Mouse (Mus musculus) ES-E14 (cell line): ENCODE data around the gene Bpifc. TPM values are rescaled to one million over a fixed set of nuclear protein-coding genes. Genes with fewer than 3 reads are reported as not detected.

Source experiments
- DNase-seq: peaks from one replicate; pipeline ENCODE4 v3.0.0-alpha.2; 2013; ENCODE audit warnings: low read depth, low spot score
- H3K27ac ChIP-seq: 2 replicates; pipeline ENCODE4 v1.5.1; 2012; ENCODE audit warnings: low read depth, mild to moderate bottlenecking, low read length, moderate library complexity, mixed read lengths; ENCODE audit not compliant: poor library complexity, insufficient read depth, severe bottlenecking
- H3K36me3 ChIP-seq: 2 replicates; pipeline ENCODE4 v1.6.1; 2012; ENCODE audit warnings: mild to moderate bottlenecking, low read length, moderate library complexity, mixed read lengths; ENCODE audit not compliant: control insufficient read depth, poor library complexity, insufficient read depth, severe bottlenecking
- H3K4me1 ChIP-seq, 2 experiments: fragments of 150-350 bp in 1 of 2; sonication (generic) in 1 of 2; 2 replicates each; pipeline ENCODE4 v1.6.1; 2012; ENCODE audit warnings: low read length in 2 of 2, mild to moderate bottlenecking in 1 of 2, mixed read lengths in 1 of 2; ENCODE audit not compliant: control insufficient read depth in 2 of 2, insufficient read depth in 2 of 2, poor library complexity in 1 of 2
- H3K4me3 ChIP-seq, 2 experiments: fragments of 150-350 bp in 1 of 2; sonication (generic) in 1 of 2; 2 replicates each; pipeline ENCODE4 v1.5.1; 2012; ENCODE audit warnings: low read length in 2 of 2, low read depth in 1 of 2, mild to moderate bottlenecking in 1 of 2, mixed read lengths in 1 of 2; ENCODE audit not compliant: insufficient read depth in 1 of 2, poor library complexity in 1 of 2, severe bottlenecking in 1 of 2
- H3K9ac ChIP-seq: 2 replicates; pipeline ENCODE4 v1.6.1; 2012; ENCODE audit warnings: low read depth, mild to moderate bottlenecking, low read length, mixed read lengths; ENCODE audit not compliant: poor library complexity, insufficient read depth, severe bottlenecking
- H3K9me3 ChIP-seq: fragments of 150-350 bp; sonication (generic); 2 replicates; pipeline ENCODE4 v1.6.1; 2012; ENCODE audit warnings: low read depth, mild to moderate bottlenecking, low read length; ENCODE audit not compliant: control insufficient read depth, insufficient read depth
- CHD2 ChIP-seq: IDR thresholded peaks from 2 replicates; pipeline ENCODE4 v1.6.1; 2014; ENCODE audit warnings: mild to moderate bottlenecking, low read depth, low read length, inconsistent platforms
- HCFC1 ChIP-seq: IDR thresholded peaks from 2 replicates; pipeline ENCODE4 v1.6.1; 2012; ENCODE audit warnings: low read length, inconsistent platforms, borderline replicate concordance; ENCODE audit not compliant: insufficient read depth
- MAFK ChIP-seq: IDR thresholded peaks from 2 replicates; pipeline ENCODE4 v1.6.1; 2014; ENCODE audit warnings: mild to moderate bottlenecking, low read depth, low read length, inconsistent platforms; ENCODE audit not compliant: insufficient read depth
- ZC3H11A ChIP-seq: IDR thresholded peaks from 2 replicates; pipeline ENCODE4 v1.6.1; 2012; ENCODE audit warnings: low read depth, mild to moderate bottlenecking, inconsistent platforms, low read length, borderline replicate concordance
- ZNF384 ChIP-seq: IDR thresholded peaks from 2 replicates; pipeline ENCODE4 v1.6.1; 2012; ENCODE audit warnings: low read depth, low read length, inconsistent platforms
- in situ Hi-C, 2 experiments: fragments of 600-800 bp; cut with MboI; formaldehyde crosslinking; loops; one replicate each; pipeline ENCODE4 v1.15.1; 2025; ENCODE audit warnings: low sequenced_read_pairs in 2 of 2, inconsistent platforms in 1 of 2; ENCODE audit not compliant: unreplicated experiment in 2 of 2
- total RNA-seq: library from RNA; depleted of rRNA; stranded (reverse); fragments of 300-350 nt; gene quantifications from 2 replicates; pipeline ENCODE4 v1.2.3, GENCODE M21; 2012

Bpifc gene
- total RNA-seq, 1 experiment, result not detected

GRCm38 (mm10) chr10:86022474-86022816 is 10.8 kb upstream of the Bpifc start:
- Histone ChIP-seq H3K27ac (no peak overlapping the region), H3K9me3 (no peaks in the 10 kb centered on the region), H3K9ac (peak overlapping the region; percentile 86), H3K4me3 (peak overlapping the region; percentile 77 to 83), H3K4me1 (peaks cover 4 to 9% of the 10 kb centered on the region in 2 experiments; a peak in 3 of 4 replicates), H3K36me3 (no peaks in the 10 kb centered on the region)
- no peak for TF ChIP-seq CHD2
- no peak for TF ChIP-seq ZC3H11A
- TF ChIP-seq MAFK, result 0 out of 2 replicates have a peak, but pooled peaks have one; percentile 21
- TF ChIP-seq HCFC1, result no peak
- no peak for TF ChIP-seq ZNF384
- no peak for DNase-seq
- in situ Hi-C loops, result no loop called here

GRCm38 (mm10) chr10:86021749-86022473 is 10.2 kb upstream of the Bpifc start, which contains the start of gene Fbxo7:
TSS of gene Fbxo7 (plus strand) at chr10:86021972.
- TF ChIP-seq HCFC1, result no peak
- TF ChIP-seq ZC3H11A, result peak; percentile 51; the same call in 1 of the 2 replicates
- no peak for TF ChIP-seq ZNF384
- Histone ChIP-seq H3K4me3 (peak within 1 kb of the TSS; percentile 77 to 83), H3K9me3 (no peaks in the 10 kb centered on the region), H3K36me3 (no peaks in the 10 kb centered on the region), H3K27ac (peak within 1 kb of the TSS; percentile 42; the same call in 1 of the 2 replicates), H3K4me1 (peaks cover 4 to 10% of the 10 kb centered on the region in 2 experiments; a peak in 3 of 4 replicates), H3K9ac (peak within 1 kb of the TSS; percentile 86)
- peak; percentile 83 for DNase-seq
- in situ Hi-C loops, result no loop called here

- H3K4me1 ChIP-seq, result peaks cover 4 to 10% of the 10 kb centered on the region in 2 experiments; a peak in 3 of 4 replicates
- H3K9ac ChIP-seq, result no peak overlapping the region
- DNase-seq, result no peak
- H3K36me3 ChIP-seq, result no peaks in the 10 kb centered on the region
- H3K27ac ChIP-seq, result no peak overlapping the region
- H3K9me3 ChIP-seq, result no peaks in the 10 kb centered on the region
- in situ Hi-C loops, result no loop called here
- peak overlapping the region; percentile 1 to 83; a peak in 2 of 4 replicates for H3K4me3 ChIP-seq
- TF ChIP-seq CHD2, result no peak
- TF ChIP-seq MAFK, result no peak
Measured at GRCm38 (mm10) chr10:86021408-86021748, 9.7 kb upstream of the Bpifc start.

- Histone ChIP-seq H3K27ac (peak overlapping the region; percentile 58), H3K4me3 (no peak overlapping the region)
Measured at GRCm38 (mm10) chr10:86018813-86019212, 7.1 kb upstream of the Bpifc start.

GRCm38 (mm10) chr10:86017781-86018180 is 6.1 kb upstream of the Bpifc start:
- H3K9me3 ChIP-seq, result no peaks in the 10 kb centered on the region
- TF ChIP-seq MAFK, result no peak
- TF ChIP-seq ZC3H11A, result no peak
- TF ChIP-seq ZNF384, result no peak
- TF ChIP-seq HCFC1, result no peak
- TF ChIP-seq CHD2, result no peak
- no peaks in the 10 kb centered on the region for H3K36me3 ChIP-seq
- no peak overlapping the region for H3K9ac ChIP-seq
- H3K4me3 ChIP-seq, result no peak overlapping the region
- H3K4me1 ChIP-seq, result peaks cover 4 to 10% of the 10 kb centered on the region in 2 experiments; a peak in 3 of 4 replicates
- in situ Hi-C loops, result no loop called here
- no peak for DNase-seq
- H3K27ac ChIP-seq, result no peak overlapping the region; the same call in 1 of the 2 replicates

More at GRCm38 (mm10) chr10:86018813-86019212, 7.1 kb upstream of the Bpifc start:
- peak; percentile 55 for DNase-seq
- Histone ChIP-seq H3K36me3 (no peaks in the 10 kb centered on the region), H3K9me3 (no peaks in the 10 kb centered on the region), H3K4me1 (peaks cover 4 to 10% of the 10 kb centered on the region in 2 experiments; a peak in 3 of 4 replicates), H3K9ac (no peak overlapping the region)
- TF ChIP-seq CHD2, result no peak
- TF ChIP-seq MAFK, result peak; percentile 84
- in situ Hi-C loops, result no loop called here
